Mouse (Mus musculus) frontal cortex, postnatal 36 days (tissue): Measurements from ENCODE around the gene Trcg1.

ENCODE experiments used
- DNase-seq, 2 experiments: peaks; one replicate each; pipeline ENCODE4 v3.0.0; 2022; ENCODE audit warnings: low spot score in 2 of 2

Gene Trcg1

DNA sequence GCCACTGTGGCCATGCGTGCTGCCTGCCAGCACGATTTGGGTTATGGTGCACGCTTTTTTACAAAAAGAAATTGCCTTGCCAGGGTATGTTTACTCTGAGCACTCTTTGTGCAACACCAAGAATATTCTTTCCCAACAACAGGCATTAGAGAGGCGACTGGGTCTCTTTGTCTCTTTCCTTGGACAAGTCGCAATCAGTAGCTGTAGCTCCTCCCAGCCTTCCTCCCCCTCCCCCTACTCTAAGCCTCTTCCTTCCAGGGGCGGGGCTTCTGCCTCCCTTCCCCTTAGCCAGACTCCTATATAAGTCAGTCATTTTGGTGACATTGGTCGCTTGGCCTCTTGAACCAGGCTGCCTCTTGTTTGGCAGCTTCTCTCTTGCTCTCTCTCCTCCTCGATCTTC lies 59.9 kb downstream of the Trcg1 start:
- no peak for DNase-seq

DNA sequence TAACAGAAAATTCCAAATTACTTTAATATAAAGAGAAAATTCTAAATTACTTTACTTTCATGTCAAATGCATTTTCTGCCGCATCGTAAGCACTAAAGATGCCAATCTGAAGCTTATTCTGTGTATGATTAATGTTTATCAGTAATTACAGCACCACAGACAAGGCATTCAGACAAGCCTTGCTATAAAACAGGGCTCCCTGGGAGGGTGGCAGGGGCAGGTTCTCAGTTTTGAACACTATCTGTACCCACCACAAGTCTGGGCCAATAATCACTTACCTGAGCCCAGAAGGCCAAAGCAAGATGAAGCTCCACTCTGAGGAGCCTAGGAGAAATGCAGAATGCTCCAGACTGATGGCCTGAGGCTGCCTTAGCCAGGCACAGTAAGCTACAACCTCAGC lies 61.6 kb downstream of the Trcg1 start:
- DNase-seq = no peak
